Mouse (Mus musculus): Measurements from ENCODE around the gene C2cd6. TPM values are rescaled to one million over a fixed set of nuclear protein-coding genes. Genes with fewer than 3 reads are reported as not detected.

The C2cd6 gene
- not detected in 2 replicates for polyA plus RNA-seq (2012; rRNA removed)

- DNase-seq (ENCODE audit: low spot score), result no peak
Observed at GRCm38 (mm10) chr1:59094705-59095104, at the start of gene C2cd6. TSS of gene C2cd6 (minus strand) at chr1:59094900.

GRCm38 (mm10) chr1:59142809-59143208, 48.1 kb upstream of the C2cd6 start:
- no peak for DNase-seq (ENCODE audit: low spot score)

DNA sequence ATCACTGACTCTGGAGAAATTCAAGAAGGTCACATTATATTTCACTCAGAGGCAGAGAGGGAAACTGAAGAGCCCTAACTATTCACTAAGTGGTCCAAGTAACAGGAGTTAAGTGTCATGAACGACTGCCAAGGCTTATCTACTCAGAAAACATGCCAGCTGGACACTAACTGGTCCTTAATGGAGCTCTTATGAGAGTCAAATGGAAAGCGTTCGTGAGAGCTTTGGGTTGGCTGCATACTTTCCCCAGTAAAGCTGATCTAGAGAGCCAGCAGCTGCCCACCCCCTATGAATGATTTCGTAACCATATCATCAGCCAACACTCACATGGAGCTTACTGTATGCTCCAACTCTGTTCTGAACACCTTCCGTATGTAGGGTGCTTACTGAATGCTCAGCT, 39.7 kb upstream of the C2cd6 start:
- no peak for DNase-seq (ENCODE audit: low spot score)

- DNase-seq (ENCODE audit: low spot score), result no peak
Observed at GRCm38 (mm10) chr1:59128879-59129278, 34.2 kb upstream of the C2cd6 start.

- DNase-seq (ENCODE audit: low spot score), result no peak
Observed at GRCm38 (mm10) chr1:59125558-59125957, 30.9 kb upstream of the C2cd6 start.

GRCm38 (mm10) chr1:59119720-59120457, 25.2 kb upstream of the C2cd6 start, which contains the start of gene Tmem237:
TSS of gene Tmem237 (minus strand) at chr1:59120408.
- DNase-seq (ENCODE audit: low spot score), result peak; percentile 86

DNA sequence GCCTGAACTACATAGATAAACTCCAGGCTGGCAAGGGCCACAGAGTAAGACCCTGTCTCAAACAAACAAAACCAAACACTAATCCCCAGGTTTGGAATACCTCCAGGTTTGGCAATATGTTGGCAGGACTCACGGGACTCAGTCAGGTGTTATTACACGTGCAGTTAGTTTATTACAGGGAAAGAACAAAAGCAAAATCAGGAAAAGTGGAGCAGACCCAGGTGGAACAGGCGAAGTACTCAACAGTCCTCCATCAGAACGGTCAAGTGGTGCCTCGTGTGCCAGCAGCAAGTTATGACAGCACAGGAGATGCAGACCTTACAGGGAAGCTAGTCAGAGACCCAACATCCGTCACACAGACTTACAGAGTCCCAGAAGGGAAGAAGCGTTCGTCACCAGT, 15.8 kb upstream of the C2cd6 start:
- no peak for DNase-seq (ENCODE audit: low spot score)

DNA sequence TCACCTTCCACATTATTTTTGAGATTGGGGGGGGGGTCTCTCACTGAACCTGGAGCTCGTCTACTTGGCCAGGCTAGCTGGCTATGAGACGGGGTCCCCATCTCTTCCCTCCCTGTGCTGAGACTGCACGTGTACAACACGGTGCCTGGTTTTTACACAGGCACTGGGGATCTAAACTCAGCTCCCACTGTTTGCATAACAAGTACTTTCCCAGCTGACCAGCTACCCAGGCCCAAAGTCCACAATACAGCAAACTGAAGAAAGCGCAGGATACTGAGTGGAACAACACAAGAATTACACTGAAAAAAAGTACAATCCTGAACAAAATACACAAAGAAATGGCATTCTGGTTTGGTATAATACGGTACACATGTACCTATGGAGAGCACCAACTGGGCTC, 7.4 kb upstream of the C2cd6 start:
- DNase-seq (ENCODE audit: low spot score), result no peak

- DNase-seq (ENCODE audit: low spot score), result no peak
Observed at GRCm38 (mm10) chr1:59101020-59101419, 6.3 kb upstream of the C2cd6 start.

GRCm38 (mm10) chr1:59070867-59071266, 23.8 kb downstream of the C2cd6 start:
- DNase-seq (ENCODE audit: low spot score), result no peak

GRCm38 (mm10) chr1:59067976-59068375, 26.7 kb downstream of the C2cd6 start:
- DNase-seq (ENCODE audit: low spot score), result no peak

DNA sequence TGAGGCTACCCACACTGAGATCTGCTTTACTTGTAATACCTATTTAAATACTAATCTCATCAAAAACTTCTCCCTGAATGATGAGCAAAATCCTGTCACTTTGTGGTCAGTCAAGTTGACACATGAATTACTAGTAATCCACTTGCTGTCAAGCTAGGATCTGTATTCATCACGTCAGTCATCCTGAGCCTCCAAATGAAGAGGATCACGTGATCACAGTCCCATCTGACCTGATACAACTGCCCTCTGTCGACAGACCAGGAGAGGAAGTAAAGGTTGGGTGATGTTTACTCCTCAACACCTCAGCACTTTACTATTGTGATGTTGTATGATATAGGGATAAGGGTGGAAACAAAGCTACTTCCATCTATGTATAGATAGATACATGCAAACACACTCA, 31.0 kb downstream of the C2cd6 start:
- DNase-seq (ENCODE audit: low spot score), result no peak

DNA sequence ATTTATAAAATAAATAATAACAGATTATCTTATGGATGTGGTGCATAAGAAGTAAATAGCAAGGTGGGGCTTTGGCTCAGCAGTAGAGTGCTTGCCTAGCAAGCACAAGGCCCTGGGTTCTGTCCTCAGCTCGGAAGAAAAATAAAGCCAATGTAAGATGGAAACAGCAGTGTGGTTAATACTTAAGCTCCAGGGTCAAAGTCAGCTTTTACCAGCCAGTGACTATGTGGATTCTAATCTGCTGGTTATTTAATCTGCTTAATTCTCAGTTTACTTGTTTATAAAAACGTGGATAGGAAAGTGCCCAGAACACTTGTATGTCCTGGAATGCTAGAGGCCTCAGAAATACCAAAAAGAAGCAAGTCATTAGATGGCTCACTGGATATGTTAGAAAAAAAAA, 37.7 kb downstream of the C2cd6 start:
- no peak for DNase-seq (ENCODE audit: low spot score)

DNA sequence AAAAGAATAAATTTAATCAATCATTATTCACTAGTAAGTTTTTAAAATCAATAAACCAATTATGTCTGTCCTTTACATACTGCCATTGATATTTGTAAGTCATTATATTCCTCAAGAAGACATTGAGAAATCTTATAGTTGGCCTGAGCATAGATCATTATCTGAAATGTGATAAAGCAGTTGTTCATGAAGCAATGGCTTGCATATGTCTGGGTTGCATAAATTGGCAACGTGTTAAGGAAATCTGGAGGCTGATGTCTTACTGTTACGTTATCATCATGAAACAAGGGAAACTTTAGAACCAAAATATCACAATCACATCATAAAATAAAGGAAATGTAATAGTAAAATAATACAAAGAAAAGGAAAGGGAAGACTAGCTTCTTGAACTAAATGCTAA, 43.4 kb downstream of the C2cd6 start:
- no peak for DNase-seq (ENCODE audit: low spot score)

- DNase-seq (ENCODE audit: low spot score), result no peak
Observed at GRCm38 (mm10) chr1:59037723-59038122, 57.0 kb downstream of the C2cd6 start.

GRCm38 (mm10) chr1:59021556-59021955, 73.1 kb downstream of the C2cd6 start:
- DNase-seq (ENCODE audit: low spot score), result no peak

GRCm38 (mm10) chr1:59009250-59009649, 85.5 kb downstream of the C2cd6 start:
- no peak for DNase-seq (ENCODE audit: low spot score)

Other genes starting within 250 kb of the C2cd6 start
- 14.2 and 19.8 TPM in 2 replicates for gene Trak2, start 121.5 kb downstream of the C2cd6 start, polyA plus RNA-seq (2012; rRNA removed)
- 11.9 and 12.6 TPM in 2 replicates for gene Stradb, start 121.4 kb downstream of the C2cd6 start, polyA plus RNA-seq (2012; rRNA removed)
- gene Tmem237, start 25.5 kb upstream of the C2cd6 start, polyA plus RNA-seq (2012; rRNA removed), result 18.2 and 24.5 TPM in 2 replicates
- 0.74 and 0.95 TPM in 2 replicates for gene Mpp4, start 68.5 kb upstream of the C2cd6 start, polyA plus RNA-seq (2012; rRNA removed)
- gene Als2, start 142.3 kb upstream of the C2cd6 start, polyA plus RNA-seq (2012; rRNA removed), result 5.8 and 6.8 TPM in 2 replicates
- gene Cdk15, start 162.0 kb upstream of the C2cd6 start, polyA plus RNA-seq (2012; rRNA removed), result 1.9 and 2.2 TPM in 2 replicates